Mouse (Mus musculus) lung, postnatal 36 days (tissue): Measurements from ENCODE around the gene Samsn1.
"Not testable (repeated sequence)": the region's sequence is repeated elsewhere in the genome, so short reads cannot be mapped to it uniquely, and the experiment has no call there.

Source experiments
- DNase-seq: peaks from one replicate; pipeline ENCODE4 v3.0.0; 2022; ENCODE audit warnings: mixed read lengths

The Samsn1 gene

GRCm38 (mm10) chr16:75872241-75872640 lies 149.8 kb downstream of the Samsn1 start:
- DNase-seq = peak; percentile 13

GRCm38 (mm10) chr16:75867400-75867799 lies 154.7 kb downstream of the Samsn1 start:
- DNase-seq = no peak

- no peak for DNase-seq
Measured at GRCm38 (mm10) chr16:75865505-75865904, 156.6 kb downstream of the Samsn1 start.

- DNase-seq = no peak
Measured at GRCm38 (mm10) chr16:75864673-75865072, 157.4 kb downstream of the Samsn1 start.

- DNase-seq = no peak
Measured at GRCm38 (mm10) chr16:75856343-75856742, 165.7 kb downstream of the Samsn1 start.

- DNase-seq = peak; percentile 60
Measured at GRCm38 (mm10) chr16:75855402-75855801, 166.7 kb downstream of the Samsn1 start.

- no peak for DNase-seq
Measured at GRCm38 (mm10) chr16:75853556-75854271, 168.4 kb downstream of the Samsn1 start.

- no peak for DNase-seq
Measured at GRCm38 (mm10) chr16:75852485-75852884, 169.6 kb downstream of the Samsn1 start.

GRCm38 (mm10) chr16:75849039-75849438 lies 173.0 kb downstream of the Samsn1 start:
- DNase-seq = no peak

- DNase-seq = no peak
Measured at GRCm38 (mm10) chr16:75843653-75844062, 178.4 kb downstream of the Samsn1 start.

- no peak for DNase-seq
Measured at GRCm38 (mm10) chr16:75843031-75843430, 179.1 kb downstream of the Samsn1 start.

- no peak for DNase-seq
Measured at GRCm38 (mm10) chr16:75842569-75842968, 179.5 kb downstream of the Samsn1 start.

GRCm38 (mm10) chr16:75837728-75838451 lies 184.2 kb downstream of the Samsn1 start:
- no peak for DNase-seq

GRCm38 (mm10) chr16:75831390-75831789 lies 190.7 kb downstream of the Samsn1 start:
- no peak for DNase-seq

GRCm38 (mm10) chr16:75826949-75827348 lies 195.1 kb downstream of the Samsn1 start:
- DNase-seq = not testable (repeated sequence)

- no peak for DNase-seq
Measured at GRCm38 (mm10) chr16:75826498-75826897, 195.6 kb downstream of the Samsn1 start.

GRCm38 (mm10) chr16:75823226-75823625 lies 198.9 kb downstream of the Samsn1 start:
- DNase-seq = no peak

- no peak for DNase-seq
Measured at GRCm38 (mm10) chr16:75820963-75821362, 201.1 kb downstream of the Samsn1 start.
